Mouse (Mus musculus): ENCODE results near the gene Nme9.

DNA sequence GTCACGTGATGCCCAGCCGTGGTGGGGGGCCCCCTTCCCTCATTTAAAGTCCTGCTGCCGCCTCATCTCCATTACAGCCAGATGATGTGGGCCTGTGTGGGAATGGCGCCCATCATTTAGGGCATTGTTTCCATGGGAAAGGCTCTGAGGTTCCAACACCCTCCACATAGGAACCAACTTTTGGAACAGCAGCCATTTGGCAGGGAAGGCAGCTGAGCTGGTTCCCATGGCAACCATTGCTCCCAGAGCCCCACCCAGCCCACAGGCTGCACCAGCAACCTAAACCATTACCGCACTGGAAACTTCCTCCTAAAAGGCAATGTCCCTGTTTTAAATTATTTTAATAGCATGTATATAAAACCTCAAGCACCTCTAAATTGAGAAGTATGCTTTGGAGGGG, 32.9 kb upstream of the Nme9 start:
- TF ChIP-seq CTCF (IDR thresholded peaks at IDR 0.05; ENCODE audit: low read depth, low read length): no peak
- no peak for TF ChIP-seq POLR2A (IDR thresholded peaks at IDR 0.05; ENCODE audit: extremely low read depth, insufficient read depth, low read length)
